Mouse (Mus musculus) CH12.LX (cell line): Measurements from ENCODE around the gene Slc16a9. TPM values are rescaled to one million over a fixed set of nuclear protein-coding genes. Genes with fewer than 3 reads are reported as not detected.

Source experiments
- DNase-seq: peaks from one replicate; pipeline ENCODE4 v3.0.0-alpha.2; 2013; ENCODE audit errors: extremely low read depth
- H3K27ac ChIP-seq: 2 replicates; pipeline ENCODE4 v1.5.1; 2012; ENCODE audit warnings: low read depth, mild to moderate bottlenecking, control low read depth, moderate library complexity; ENCODE audit not compliant: insufficient read depth
- H3K27me3 ChIP-seq: replicated peaks from 2 replicates; pipeline ENCODE3; 2012; ENCODE audit warnings: inconsistent platforms
- H3K36me3 ChIP-seq, 2 experiments: replicated peaks in 1 of 2; 2 replicates each; pipeline versions ENCODE3 to v1.6.1; 2012; ENCODE audit warnings: inconsistent platforms in 1 of 2, low read length in 1 of 2, mild to moderate bottlenecking in 1 of 2, mixed read lengths in 1 of 2, moderate library complexity in 1 of 2; ENCODE audit not compliant: control insufficient read depth in 1 of 2, insufficient read depth in 1 of 2
- H3K4me1 ChIP-seq, 2 experiments: 2 replicates each; pipeline ENCODE4 v1.6.1; 2012; ENCODE audit warnings: inconsistent platforms in 1 of 2, moderate library complexity in 1 of 2; ENCODE audit not compliant: insufficient read depth in 2 of 2, control insufficient read depth in 1 of 2
- H3K4me2 ChIP-seq: 2 replicates; pipeline ENCODE4 v1.6.1; 2012; ENCODE audit warnings: low read depth, mild to moderate bottlenecking, control low read depth; ENCODE audit not compliant: poor library complexity, insufficient read depth, severe bottlenecking
- H3K4me3 ChIP-seq, 3 experiments: fragments of 150-350 bp in 1 of 3; sonication (generic) in 1 of 3; replicated peaks in 1 of 3; 2 replicates each; pipeline versions ENCODE3 to v1.5.1; 2011 to 2012; ENCODE audit warnings: low read depth in 2 of 3, low read length in 2 of 3, mild to moderate bottlenecking in 2 of 3, moderate library complexity in 2 of 3, control low read depth in 1 of 3, improper control_type of control experiment in 1 of 3, inconsistent platforms in 1 of 3, mixed read lengths in 1 of 3; ENCODE audit not compliant: poor library complexity in 1 of 3
- H3K79me2 ChIP-seq: replicated peaks from 2 replicates; pipeline ENCODE4 v1.6.1; 2012; ENCODE audit warnings: mild to moderate bottlenecking, moderate library complexity; ENCODE audit not compliant: control insufficient read depth, poor library complexity, insufficient read depth, severe bottlenecking; ENCODE audit errors: extremely low read depth
- H3K9ac ChIP-seq: 2 replicates; pipeline ENCODE4 v1.6.1; 2012; ENCODE audit warnings: low read depth, mild to moderate bottlenecking, control low read depth, moderate library complexity; ENCODE audit not compliant: insufficient read depth
- H3K9me3 ChIP-seq: replicated peaks from 2 replicates; pipeline ENCODE3; 2012; ENCODE audit warnings: low read length, inconsistent platforms, mixed read lengths
- BHLHE40 ChIP-seq: IDR thresholded peaks from 2 replicates; pipeline ENCODE4 v1.6.1; 2011; ENCODE audit warnings: mild to moderate bottlenecking, low read depth, low read length, improper control_type of control experiment
- CHD1 ChIP-seq: IDR thresholded peaks from 2 replicates; pipeline ENCODE4 v1.6.1; 2012; ENCODE audit warnings: low read depth, low read length, improper control_type of control experiment, inconsistent platforms
- CHD2 ChIP-seq: IDR thresholded peaks from 2 replicates; pipeline ENCODE4 v1.6.1; 2011; ENCODE audit warnings: low read length, improper control_type of control experiment
- CTCF ChIP-seq, 2 experiments: IDR thresholded peaks in 1 of 2; conservative IDR thresholded peaks in 1 of 2; 2 replicates each; pipeline ENCODE4 v1.5.1; 2011 to 2012; ENCODE audit warnings: low read depth in 2 of 2, low read length in 2 of 2, improper control_type of control experiment in 1 of 2, inconsistent platforms in 1 of 2, mild to moderate bottlenecking in 1 of 2, moderate library complexity in 1 of 2
- E2F4 ChIP-seq: IDR thresholded peaks from 2 replicates; pipeline ENCODE4 v1.6.1; 2011; ENCODE audit warnings: low read depth, low read length, improper control_type of control experiment; ENCODE audit not compliant: insufficient replicate concordance
- EP300 ChIP-seq: IDR thresholded peaks from 2 replicates; pipeline ENCODE4 v1.6.1; 2011; ENCODE audit warnings: low read length, improper control_type of control experiment
- ETS1 ChIP-seq: conservative IDR thresholded peaks from 2 replicates; pipeline ENCODE4 v1.6.1; 2012; ENCODE audit warnings: low read depth, mild to moderate bottlenecking, inconsistent platforms, low read length, improper control_type of control experiment, moderate library complexity
- GABPA ChIP-seq: IDR thresholded peaks from 2 replicates; pipeline ENCODE4 v1.6.1; 2012; ENCODE audit warnings: low read depth, low read length, improper control_type of control experiment, inconsistent platforms; ENCODE audit not compliant: insufficient replicate concordance
- IRF4 ChIP-seq: IDR thresholded peaks from 2 replicates; pipeline ENCODE4 v1.6.1; 2014; ENCODE audit warnings: low read depth, mild to moderate bottlenecking, inconsistent platforms, low read length, improper control_type of control experiment
- JUN ChIP-seq: IDR thresholded peaks from 2 replicates; pipeline ENCODE4 v1.6.1; 2011; ENCODE audit warnings: low read depth, mild to moderate bottlenecking, low read length, improper control_type of control experiment, moderate library complexity; ENCODE audit not compliant: insufficient read depth
- KAT2A ChIP-seq: IDR thresholded peaks from 2 replicates; pipeline ENCODE4 v1.6.1; 2012; ENCODE audit warnings: low read length, improper control_type of control experiment, inconsistent platforms; ENCODE audit not compliant: insufficient replicate concordance
- MAX ChIP-seq: IDR thresholded peaks from 2 replicates; pipeline ENCODE4 v1.6.1; 2011; ENCODE audit warnings: low read length, improper control_type of control experiment
- MAZ ChIP-seq: IDR thresholded peaks from 2 replicates; pipeline ENCODE4 v1.6.1; 2012; ENCODE audit warnings: low read depth, mild to moderate bottlenecking, inconsistent platforms, low read length, improper control_type of control experiment, moderate library complexity
- MXI1 ChIP-seq: IDR thresholded peaks from 2 replicates; pipeline ENCODE4 v1.6.1; 2011; ENCODE audit warnings: mild to moderate bottlenecking, low read depth, low read length, improper control_type of control experiment
- NRF1 ChIP-seq: IDR thresholded peaks from 2 replicates; pipeline ENCODE4 v1.6.1; 2014; ENCODE audit warnings: low read depth, mild to moderate bottlenecking, inconsistent platforms, low read length, improper control_type of control experiment, moderate library complexity
- PAX5 ChIP-seq: IDR thresholded peaks from 2 replicates; pipeline ENCODE4 v1.6.1; 2012; ENCODE audit warnings: low read length, inconsistent platforms, mixed read lengths
- POLR2A ChIP-seq: IDR thresholded peaks from 2 replicates; pipeline ENCODE4 v1.6.1; 2011; ENCODE audit warnings: low read depth, mild to moderate bottlenecking, improper control_type of control experiment, low read length
- RAD21 ChIP-seq: IDR thresholded peaks from 2 replicates; pipeline ENCODE4 v1.6.1; 2011; ENCODE audit warnings: low read depth, mild to moderate bottlenecking, low read length, improper control_type of control experiment, moderate library complexity
- RCOR1 ChIP-seq: conservative IDR thresholded peaks from 2 replicates; pipeline ENCODE4 v1.6.1; 2012; ENCODE audit warnings: low read depth, mild to moderate bottlenecking, inconsistent platforms, low read length, improper control_type of control experiment
- SIN3A ChIP-seq: IDR thresholded peaks from 2 replicates; pipeline ENCODE4 v1.6.1; 2012; ENCODE audit warnings: low read length, improper control_type of control experiment, inconsistent platforms
- SMC3 ChIP-seq: IDR thresholded peaks from 2 replicates; pipeline ENCODE4 v1.6.1; 2011; ENCODE audit warnings: low read depth, low read length, improper control_type of control experiment
- TBP ChIP-seq: conservative IDR thresholded peaks from 2 replicates; pipeline ENCODE4 v1.6.1; 2011; ENCODE audit warnings: low read depth, low read length, improper control_type of control experiment
- TCF12 ChIP-seq: IDR thresholded peaks from 2 replicates; pipeline ENCODE4 v1.6.1; 2014; ENCODE audit warnings: low read depth, mild to moderate bottlenecking, inconsistent platforms, low read length, improper control_type of control experiment
- ZNF384 ChIP-seq: IDR thresholded peaks from 2 replicates; pipeline ENCODE4 v1.6.1; 2012; ENCODE audit warnings: low read depth, low read length, improper control_type of control experiment, inconsistent platforms
- dilution Hi-C: fragments of 300-500 bp; cut with MboI; formaldehyde crosslinking; loops from 2 replicates; pipeline ENCODE4 v1.14.3; 2020; ENCODE audit warnings: low sequenced_read_pairs; ENCODE audit not compliant: extremely low pct_unique_long_range_greater_than_20kb, extremely low pct_ligation_motif_present
- in situ Hi-C: fragments of 300-500 bp; cut with MboI; formaldehyde crosslinking; loops from 3 replicates; pipeline ENCODE4 v1.14.3; 2019; ENCODE audit warnings: low sequenced_read_pairs, low pct_ligation_motif_present, low pct_unique_long_range_greater_than_20kb, mixed read lengths
- polyA plus RNA-seq: library from polyadenylated mRNA; unstranded; fragments of >175 nt; gene quantifications from 2 replicates; pipeline ENCODE4 v1.2.1, GENCODE M21; 2012; ENCODE audit warnings: low read depth; ENCODE audit not compliant: insufficient read length
- total RNA-seq, 2 experiments: library from RNA; depleted of rRNA; stranded (reverse); fragments of 300-350 nt in 1 of 2; fragments of >200 nt in 1 of 2; gene quantifications; 2 replicates each; pipeline ENCODE4 v1.2.3; 2012 to 2014

Gene Slc16a9
- total and polyA plus RNA-seq, 3 experiments, result not detected

- in situ Hi-C loops, result no loop called here
- DNase-seq, result no peak
Observed at GRCm38 (mm10) chr10:70246076-70246475, 1.2 kb downstream of the Slc16a9 start.

GRCm38 (mm10) chr10:70250354-70250753, 5.5 kb downstream of the Slc16a9 start:
- H3K4me1 ChIP-seq, result no peaks in the 10 kb centered on the region
- dilution Hi-C loops, result no loop called here
- no peaks in the 10 kb centered on the region for H3K36me3 ChIP-seq
- DNase-seq, result no peak
- TF ChIP-seq E2F4, result no peak
- no peak for TF ChIP-seq CTCF (conservative IDR thresholded peaks at IDR 0.05 in 1 of 2, IDR thresholded peaks at IDR 0.05 in 1 of 2; ENCODE audit: low read depth in 2 of 2, low read length in 2 of 2)
- TF ChIP-seq ETS1, result no peak
- no peak for TF ChIP-seq PAX5
- no peak for TF ChIP-seq KAT2A
- no peak for TF ChIP-seq SMC3
- no peak for TF ChIP-seq RAD21
- no peak for TF ChIP-seq TBP
- TF ChIP-seq IRF4, result no peak
- no peak for TF ChIP-seq MXI1
- TF ChIP-seq CHD1, result no peak
- TF ChIP-seq POLR2A, result no peak
- no peak for TF ChIP-seq ZNF384
- TF ChIP-seq JUN, result no peak
- TF ChIP-seq MAX, result no peak
- TF ChIP-seq CHD2, result no peak
- no peak for TF ChIP-seq GABPA
- TF ChIP-seq NRF1, result no peak
- TF ChIP-seq, all 38 proteins: peak for 0
- H3K9me3 ChIP-seq, result no peaks in the 10 kb centered on the region
- H3K4me2 ChIP-seq, result no peak overlapping the region
- H3K4me3 ChIP-seq, result no peak overlapping the region
- in situ Hi-C loops, result no loop called here
- H3K79me2 ChIP-seq, result no peaks in the 10 kb centered on the region
- H3K27me3 ChIP-seq, result no peaks in the 10 kb centered on the region
- no peak overlapping the region for H3K27ac ChIP-seq
- no peak overlapping the region for H3K9ac ChIP-seq

More at GRCm38 (mm10) chr10:70246076-70246475, 1.2 kb downstream of the Slc16a9 start:
- H3K9ac ChIP-seq, result no peak overlapping the region
- dilution Hi-C loops, result no loop called here
- no peaks in the 10 kb centered on the region for H3K36me3 ChIP-seq
- no peaks in the 10 kb centered on the region for H3K27me3 ChIP-seq
- no peak for TF ChIP-seq EP300
- no peak for TF ChIP-seq RCOR1
- TF ChIP-seq CTCF (conservative IDR thresholded peaks at IDR 0.05 in 1 of 2, IDR thresholded peaks at IDR 0.05 in 1 of 2; ENCODE audit: low read depth in 2 of 2, low read length in 2 of 2), result no peak
- no peak for TF ChIP-seq ZNF384
- TF ChIP-seq PAX5, result no peak
- TF ChIP-seq SIN3A, result no peak
- TF ChIP-seq TCF12, result no peak
- no peak for TF ChIP-seq MAZ
- TF ChIP-seq CHD2, result no peak
- TF ChIP-seq JUN, result no peak
- no peak for TF ChIP-seq BHLHE40
- H3K27ac ChIP-seq, result no peak overlapping the region
- H3K4me1 ChIP-seq, result peaks cover 0 to 8% of the 10 kb centered on the region in 2 experiments; a peak in 2 of 4 replicates
- no peaks in the 10 kb centered on the region for H3K79me2 ChIP-seq
- no peak overlapping the region for H3K4me3 ChIP-seq
- no peak overlapping the region for H3K4me2 ChIP-seq
- H3K9me3 ChIP-seq, result no peaks in the 10 kb centered on the region
